Mouse (Mus musculus) MEL (cell line): ENCODE results near the gene Clpsl2. TPM values are rescaled to one million over a fixed set of nuclear protein-coding genes. Genes with fewer than 3 reads are reported as not detected.

Experiments used
- DNase-seq: peaks from one replicate; pipeline ENCODE4 v3.0.0; 2011; ENCODE audit warnings: low read depth, low spot score
- H3K27ac ChIP-seq: 2 replicates; pipeline ENCODE4 v1.5.1; 2012; ENCODE audit warnings: low read depth, mild to moderate bottlenecking, control low read depth, low read length, moderate library complexity; ENCODE audit not compliant: control insufficient read depth
- H3K27me3 ChIP-seq, 2 experiments: fragments of 150-350 bp in 1 of 2; sonication (generic) in 1 of 2; 2 replicates each; pipeline ENCODE4 v1.6.1; 2012; ENCODE audit warnings: low read length in 2 of 2, mild to moderate bottlenecking in 2 of 2, improper control_type of control experiment in 1 of 2, moderate library complexity in 1 of 2; ENCODE audit not compliant: insufficient read depth in 2 of 2, control insufficient read depth in 1 of 2
- H3K36me3 ChIP-seq, 2 experiments: 2 replicates each; pipeline ENCODE4 v1.6.1; 2012 to 2014; ENCODE audit warnings: low read length in 2 of 2, improper control_type of control experiment in 1 of 2, inconsistent platforms in 1 of 2, mild to moderate bottlenecking in 1 of 2; ENCODE audit not compliant: insufficient read depth in 2 of 2, control insufficient read depth in 1 of 2
- H3K4me1 ChIP-seq, 2 experiments: fragments of 150-350 bp in 1 of 2; sonication (generic) in 1 of 2; 2 replicates each; pipeline ENCODE4 v1.6.1; 2012; ENCODE audit warnings: low read length in 2 of 2, improper control_type of control experiment in 1 of 2, mild to moderate bottlenecking in 1 of 2; ENCODE audit not compliant: insufficient read depth in 2 of 2, control insufficient read depth in 1 of 2
- H3K4me3 ChIP-seq, 2 experiments: fragments of 150-350 bp in 1 of 2; sonication (generic) in 1 of 2; 2 replicates each; pipeline ENCODE4 v1.5.1; 2012; ENCODE audit warnings: low read depth in 2 of 2, low read length in 2 of 2, mild to moderate bottlenecking in 2 of 2, moderate library complexity in 2 of 2, control low read depth in 1 of 2, improper control_type of control experiment in 1 of 2; ENCODE audit not compliant: control insufficient read depth in 1 of 2, insufficient read depth in 1 of 2
- H3K79me2 ChIP-seq: 2 replicates; pipeline ENCODE4 v1.6.1; 2012; ENCODE audit warnings: mild to moderate bottlenecking, low read length, moderate library complexity; ENCODE audit not compliant: control insufficient read depth, poor library complexity, insufficient read depth
- H3K9ac ChIP-seq: 2 replicates; pipeline ENCODE4 v1.6.1; 2012; ENCODE audit warnings: low read depth, mild to moderate bottlenecking, control low read depth, low read length, moderate library complexity; ENCODE audit not compliant: control insufficient read depth, poor library complexity, severe bottlenecking
- H3K9me3 ChIP-seq: fragments of 150-350 bp; sonication (generic); replicated peaks from 2 replicates; pipeline ENCODE4 v1.6.1; 2012; ENCODE audit warnings: mild to moderate bottlenecking, low read length, improper control_type of control experiment, moderate library complexity; ENCODE audit not compliant: insufficient read depth
- CHD1 ChIP-seq: IDR thresholded peaks from 2 replicates; pipeline ENCODE4 v1.6.1; 2012; ENCODE audit warnings: low read depth, mild to moderate bottlenecking, inconsistent platforms, low read length, improper control_type of control experiment
- CTCF ChIP-seq, 3 experiments: IDR thresholded peaks in 2 of 3; conservative IDR thresholded peaks in 1 of 3; 2 replicates each; pipeline ENCODE4 v1.5.1; 2011 to 2012; ENCODE audit warnings: low read length in 3 of 3, low read depth in 2 of 3, mild to moderate bottlenecking in 2 of 3, improper control_type of control experiment in 1 of 3, inconsistent platforms in 1 of 3, mixed read lengths in 1 of 3, moderate library complexity in 1 of 3; ENCODE audit not compliant: control insufficient read depth in 1 of 3, insufficient read depth in 1 of 3, poor library complexity in 1 of 3, severe bottlenecking in 1 of 3
- E2F4 ChIP-seq: IDR thresholded peaks from 2 replicates; pipeline ENCODE4 v1.6.1; 2011; ENCODE audit warnings: low read depth, low read length, improper control_type of control experiment, borderline replicate concordance
- ELF1 ChIP-seq: IDR thresholded peaks from 2 replicates; pipeline ENCODE4 v1.6.1; 2014; ENCODE audit warnings: low read depth, mild to moderate bottlenecking, inconsistent platforms, low read length, improper control_type of control experiment, moderate library complexity
- EP300 ChIP-seq, 2 experiments: IDR thresholded peaks; 2 replicates each; pipeline ENCODE4 v1.6.1; 2011; ENCODE audit warnings: improper control_type of control experiment in 2 of 2, low read length in 2 of 2, low read depth in 1 of 2, mild to moderate bottlenecking in 1 of 2
- GABPA ChIP-seq: IDR thresholded peaks from 2 replicates; pipeline ENCODE4 v1.6.1; 2012; ENCODE audit warnings: low read depth, mild to moderate bottlenecking, inconsistent platforms, low read length, improper control_type of control experiment, moderate library complexity
- GATA1 ChIP-seq: IDR thresholded peaks from 2 replicates; pipeline ENCODE4 v1.6.1; 2011; ENCODE audit warnings: low read depth, low read length, improper control_type of control experiment
- HCFC1 ChIP-seq: IDR thresholded peaks from 2 replicates; pipeline ENCODE4 v1.6.1; 2012; ENCODE audit warnings: low read depth, mild to moderate bottlenecking, inconsistent platforms, low read length, improper control_type of control experiment, moderate library complexity
- JUND ChIP-seq: IDR thresholded peaks from 2 replicates; pipeline ENCODE4 v1.6.1; 2011; ENCODE audit warnings: low read depth, mild to moderate bottlenecking, improper control_type of control experiment, low read length
- KAT2A ChIP-seq: conservative IDR thresholded peaks from 2 replicates; pipeline ENCODE4 v1.6.1; 2012; ENCODE audit warnings: low read depth, low read length, improper control_type of control experiment, inconsistent platforms
- MEF2A ChIP-seq: IDR thresholded peaks from 2 replicates; pipeline ENCODE4 v1.6.1; 2014; ENCODE audit warnings: low read depth, mild to moderate bottlenecking, inconsistent platforms, low read length, improper control_type of control experiment; ENCODE audit not compliant: poor library complexity, insufficient replicate concordance, severe bottlenecking; ENCODE audit errors: extremely low read depth
- MXI1 ChIP-seq: IDR thresholded peaks from 2 replicates; pipeline ENCODE4 v1.6.1; 2011; ENCODE audit warnings: mild to moderate bottlenecking, low read depth, low read length, improper control_type of control experiment
- MYB ChIP-seq: IDR thresholded peaks from 2 replicates; pipeline ENCODE4 v1.6.1; 2011; ENCODE audit warnings: mild to moderate bottlenecking, low read depth, low read length, improper control_type of control experiment
- MYC ChIP-seq: IDR thresholded peaks from 2 replicates; pipeline ENCODE4 v1.6.1; 2011; ENCODE audit warnings: low read depth, mild to moderate bottlenecking, low read length, improper control_type of control experiment, moderate library complexity
- POLR2AphosphoS2 ChIP-seq: IDR thresholded peaks from 2 replicates; pipeline ENCODE4 v1.6.1; 2011; ENCODE audit warnings: low read length, improper control_type of control experiment
- POLR2AphosphoS5 ChIP-seq: IDR thresholded peaks from 2 replicates; pipeline ENCODE4 v1.6.1; 2012; ENCODE audit warnings: low read depth, borderline replicate concordance, mild to moderate bottlenecking, inconsistent platforms, low read length, moderate library complexity, mixed read lengths
- SIN3A ChIP-seq: IDR thresholded peaks from 2 replicates; pipeline ENCODE4 v1.6.1; 2012; ENCODE audit warnings: low read length, improper control_type of control experiment, inconsistent platforms
- TBP ChIP-seq: IDR thresholded peaks from 2 replicates; pipeline ENCODE4 v1.8.0; 2011; ENCODE audit warnings: low read depth, low read length, improper control_type of control experiment
- UBTF ChIP-seq: IDR thresholded peaks from 2 replicates; pipeline ENCODE4 v1.6.1; 2012; ENCODE audit warnings: low read depth, mild to moderate bottlenecking, inconsistent platforms, low read length, improper control_type of control experiment, moderate library complexity, borderline replicate concordance; ENCODE audit not compliant: insufficient read depth
- ZMIZ1 ChIP-seq: IDR thresholded peaks from 2 replicates; pipeline ENCODE4 v1.6.1; 2012; ENCODE audit warnings: low read depth, mild to moderate bottlenecking, inconsistent platforms, low read length, improper control_type of control experiment, moderate library complexity
- ZNF384 ChIP-seq: IDR thresholded peaks from 2 replicates; pipeline ENCODE4 v1.6.1; 2012; ENCODE audit warnings: low read depth, mild to moderate bottlenecking, inconsistent platforms, low read length, improper control_type of control experiment
- polyA plus RNA-seq, 2 experiments: library from polyadenylated mRNA; stranded (reverse) in 1 of 2; unstranded in 1 of 2; fragments of >175 nt in 1 of 2; fragments of >200 nt in 1 of 2; gene quantifications; 2 replicates each; pipeline versions ENCODE4 v1.2.1 to v1.2.4; 2012; ENCODE audit warnings: low replicate concordance in 2 of 2, low read depth in 1 of 2; ENCODE audit not compliant: insufficient read length in 2 of 2, insufficient read depth in 1 of 2, missing spikeins in 1 of 2
- total RNA-seq: library from RNA; depleted of rRNA; stranded (reverse); fragments of 300-350 nt; gene quantifications from 2 replicates; pipeline ENCODE4 v1.2.3, GENCODE M21; 2012; rRNA removed

Clpsl2 gene
- total RNA-seq (not detected in 2 replicates), polyA plus RNA-seq (not detected)

GRCm38 (mm10) chr17:28549111-28549510 is at the start of gene Clpsl2:
TSS of gene Clpsl2 (plus strand) at chr17:28549411.
- Histone ChIP-seq H3K9me3 (no peaks in the 10 kb centered on the region), H3K9ac (no peak within 1 kb of the TSS), H3K27ac (no peak within 1 kb of the TSS), H3K27me3 (peaks cover 4 to 9% of the 10 kb centered on the region in 2 experiments), H3K4me3 (no peak within 1 kb of the TSS), H3K4me1 (no peaks in the 10 kb centered on the region), H3K79me2 (no peaks in the 10 kb centered on the region), H3K36me3 (no peaks in the 10 kb centered on the region; a peak in 1 of 4 replicates)
- no peak for DNase-seq
- TF ChIP-seq ZNF384 (no peak), UBTF (no peak), GATA1 (no peak), SIN3A (no peak), GABPA (no peak), EP300 (IDR thresholded peaks at IDR 0.05; ENCODE audit: low read depth in 1 of 2, low read length in 2 of 2) (no peak), HCFC1 (no peak), POLR2AphosphoS2 (no peak), MYB (no peak), ZMIZ1 (no peak), MXI1 (no peak), JUND (no peak), KAT2A (no peak), TBP (no peak), MYC (no peak), CTCF (IDR thresholded peaks at IDR 0.05 in 2 of 3, conservative IDR thresholded peaks at IDR 0.05 in 1 of 3; ENCODE audit: control insufficient read depth in 1 of 3, insufficient read depth in 1 of 3, low read depth in 2 of 3, low read length in 3 of 3, poor library complexity in 1 of 3, severe bottlenecking in 1 of 3) (no peak), CHD1 (no peak), POLR2AphosphoS5 (no peak), MEF2A (no peak), E2F4 (no peak)

GRCm38 (mm10) chr17:28500465-28500864 is 48.7 kb upstream of the Clpsl2 start:
- DNase-seq: no peak
- Histone ChIP-seq H3K36me3 (no peaks in the 10 kb centered on the region), H3K27ac (no peak overlapping the region), H3K4me3 (no peak overlapping the region), H3K27me3 (no peaks in the 10 kb centered on the region), H3K9ac (no peak overlapping the region), H3K79me2 (no peaks in the 10 kb centered on the region), H3K9me3 (no peaks in the 10 kb centered on the region), H3K4me1 (no peaks in the 10 kb centered on the region)
- no peak for TF ChIP-seq MYC
- no peak for TF ChIP-seq CHD1
- TF ChIP-seq ELF1: no peak
- TF ChIP-seq MEF2A: no peak
- no peak for TF ChIP-seq CTCF (IDR thresholded peaks at IDR 0.05 in 2 of 3, conservative IDR thresholded peaks at IDR 0.05 in 1 of 3; ENCODE audit: control insufficient read depth in 1 of 3, insufficient read depth in 1 of 3, low read depth in 2 of 3, low read length in 3 of 3, poor library complexity in 1 of 3, severe bottlenecking in 1 of 3)
